Mouse (Mus musculus): ENCODE results near the gene Htr3a.

- TF ChIP-seq CTCF (IDR thresholded peaks at IDR 0.05) (no peak), EP300 (IDR thresholded peaks at IDR 0.05; ENCODE audit: insufficient read depth, low read depth, low read length) (no peak)
Measured at GRCm38 (mm10) chr9:48889093-48889492, 21.8 kb downstream of the Htr3a start.
